In the genomic region with DNA sequence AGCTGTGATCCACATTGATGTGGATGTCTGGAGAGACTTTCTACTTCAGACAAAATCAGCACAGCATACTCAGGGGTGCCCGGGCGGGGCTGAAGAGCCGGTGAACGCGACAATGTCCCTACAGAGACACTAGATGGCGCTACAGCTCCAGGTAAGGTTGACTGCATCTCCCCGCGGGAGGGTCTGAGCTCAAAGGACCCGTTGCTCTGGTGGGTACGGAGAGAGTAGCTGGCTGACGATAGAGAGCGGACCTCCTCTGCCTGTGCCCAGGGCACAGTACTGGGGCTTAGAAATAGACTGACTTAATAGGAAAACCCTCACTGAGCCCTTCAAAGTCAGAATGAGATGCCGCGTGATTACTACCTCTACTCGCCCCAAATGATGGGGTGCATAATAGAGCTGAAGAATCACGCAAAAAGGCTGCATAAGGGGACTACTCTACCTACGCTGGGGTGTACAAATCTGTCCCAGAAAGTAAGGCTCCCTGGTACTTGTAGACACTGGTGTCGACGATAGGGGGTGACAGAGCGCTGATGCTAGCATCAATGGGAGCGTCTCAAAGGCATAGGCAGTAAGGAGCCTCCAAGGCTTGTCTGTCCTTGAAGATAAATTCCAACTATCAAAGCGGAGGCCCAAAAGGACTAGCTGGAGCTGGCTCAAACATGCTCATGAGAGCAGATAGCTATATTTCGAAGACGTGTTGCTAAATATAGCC, we compare ENCODE assay signal across 8 mouse cellular contexts. TPM values are rescaled to one million over a fixed set of nuclear protein-coding genes. Genes with fewer than 3 reads are reported as not detected.
DNase-seq lines count a peak whose midpoint lies in the region; ATAC-seq lines count a peak whose summit lies in the region.

No protein-coding gene starts in this region.

- peak; percentile 83 for ATAC-seq in common myeloid progenitor, adult 5-6 weeks (replicated peaks; ENCODE audit: low read depth, poor library complexity, severe bottlenecking)
- peak; percentile 77 for ATAC-seq in intestine, embryonic 14.5 days (replicated peaks; ENCODE audit: low FRiP score, low TSS enrichment, low read depth)
- peak; percentile 83 for ATAC-seq in megakaryocyte, adult 5-6 weeks (ENCODE audit: poor library complexity, severe bottlenecking)

- H3K4me3 ChIP-seq in intestine, embryonic 14.5 days (ENCODE audit: low read depth, low read length), result 0 out of 2 replicates have a peak overlapping the region, but pooled peaks have one; percentile 2

- no peaks in the 10 kb centered on the region for H3K36me3 ChIP-seq in intestine, embryonic 14.5 days (ENCODE audit: control insufficient read depth, insufficient read depth, low read length)

- no peaks in the 10 kb centered on the region for H3K9me3 ChIP-seq in intestine, embryonic 14.5 days (ENCODE audit: control insufficient read depth, low read length)

- no peak overlapping the region for H3K9ac ChIP-seq in intestine, embryonic 14.5 days (ENCODE audit: low read length)

- 10% methylated on average over 24 of the region's 24 CpGs for WGBS in intestine, embryonic 14.5 days

- peaks cover 3% of the 10 kb centered on the region; the same call in 1 of the 2 replicates for H3K27me3 ChIP-seq in intestine, embryonic 14.5 days (replicated peaks; ENCODE audit: control insufficient read depth, insufficient read depth, low read length)

- peak overlapping the region; percentile 46 for H3K4me2 ChIP-seq in intestine, embryonic 14.5 days (ENCODE audit: low read length)

- peak; percentile 43 for DNase-seq in gastrocnemius, adult 18-20 months (ENCODE audit: low spot score)
- no peak for DNase-seq in gastrocnemius, postnatal 25 days
- DNase-seq in gastrocnemius, adult 8-10 months (ENCODE audit: low spot score in 2 of 2), result peak; percentile 8 to 22
- DNase-seq in intestine, embryonic 14.5 days (ENCODE audit: low spot score), result peak; percentile 84
- peak; percentile 56 to 68 for DNase-seq in left cerebral cortex, adult 8-10 months (ENCODE audit: low spot score in 2 of 2)
- peak; percentile 79 for DNase-seq in right cerebral cortex, postnatal 14 days

- 0 out of 2 replicates have a peak, but pooled peaks cover 3% of the 10 kb centered on the region for H3K4me1 ChIP-seq in intestine, embryonic 14.5 days (replicated peaks; ENCODE audit: control insufficient read depth, insufficient read depth, low read length)

- no peak overlapping the region for H3K27ac ChIP-seq in intestine, embryonic 14.5 days (ENCODE audit: low read depth)

RNA-seq across cellular contexts. Expression of a gene that starts 17.2 kb away (rescaled TPM):
- under 1 TPM; 0.26 to 0.32 TPM for total RNA-seq in gastrocnemius, adult 18-20 months (2021)
- under 1 TPM; 0.43 to 0.46 TPM for total RNA-seq in gastrocnemius, postnatal 25 days (2021)
- total RNA-seq in common myeloid progenitor, adult 5-6 weeks (2017), result not detected in 2 replicates
- total RNA-seq in gastrocnemius, adult 8-10 months (2022), result under 1 TPM; 0.10 to 0.72 (median 0.22) TPM
- 5.6 and 6.9 TPM in 2 replicates for polyA plus RNA-seq in intestine, embryonic 14.5 days (2014; fragmentation: Nextera tagmentation; extraction: Ambion mirVana)
- 100 to 1,000 TPM; 143 to 162 (median 145) TPM for total RNA-seq in left cerebral cortex, adult 8-10 months (2022)
- total RNA-seq in megakaryocyte, adult 5-6 weeks (2015), result not detected in 2 replicates
- total RNA-seq in megakaryocyte, adult 5-6 weeks (2017), result not detected in 2 replicates

Comparison
In these comparisons a context has a peak if more than half of its experiments do, and no peak if none do; other contexts are left out.
1. RNA of a gene that starts 17.2 kb away (total RNA-seq): 143 to 162 TPM in left cerebral cortex, adult 8-10 months; 0.43 to 0.46 TPM in gastrocnemius, postnatal 25 days, 0.26 to 0.32 TPM in gastrocnemius, adult 18-20 months, 0.10 to 0.72 TPM in gastrocnemius, adult 8-10 months, not detected in common myeloid progenitor, adult 5-6 weeks and not detected in megakaryocyte, adult 5-6 weeks; every median in the first group is over 10 times any median in the second.
2. Peak in every context shown above with its lines, with median percentiles within 50 percentile points of each other: ATAC-seq.